Mouse (Mus musculus) heart, adult 18-20 months (tissue): ENCODE results near the gene Best2. TPM values are rescaled to one million over a fixed set of nuclear protein-coding genes. Genes with fewer than 3 reads are reported as not detected.

ENCODE experiments used
- DNase-seq, 2 experiments: peaks; one replicate each; pipeline ENCODE4 v3.0.0; 2021 to 2022; ENCODE audit warnings: mixed read lengths in 1 of 2
- total RNA-seq, 2 experiments: library from RNA; stranded (reverse); gene quantifications; 2 replicates each; pipeline ENCODE4 v1.2.3; 2021

The Best2 gene
- total RNA-seq, 2 experiments from 2014 or later: not detected

- peak in 1 of 2 experiments; percentile 31 for DNase-seq
Measured at GRCm38 (mm10) chr8:84982499-84983011, 31.8 kb downstream of the Best2 start.

DNA sequence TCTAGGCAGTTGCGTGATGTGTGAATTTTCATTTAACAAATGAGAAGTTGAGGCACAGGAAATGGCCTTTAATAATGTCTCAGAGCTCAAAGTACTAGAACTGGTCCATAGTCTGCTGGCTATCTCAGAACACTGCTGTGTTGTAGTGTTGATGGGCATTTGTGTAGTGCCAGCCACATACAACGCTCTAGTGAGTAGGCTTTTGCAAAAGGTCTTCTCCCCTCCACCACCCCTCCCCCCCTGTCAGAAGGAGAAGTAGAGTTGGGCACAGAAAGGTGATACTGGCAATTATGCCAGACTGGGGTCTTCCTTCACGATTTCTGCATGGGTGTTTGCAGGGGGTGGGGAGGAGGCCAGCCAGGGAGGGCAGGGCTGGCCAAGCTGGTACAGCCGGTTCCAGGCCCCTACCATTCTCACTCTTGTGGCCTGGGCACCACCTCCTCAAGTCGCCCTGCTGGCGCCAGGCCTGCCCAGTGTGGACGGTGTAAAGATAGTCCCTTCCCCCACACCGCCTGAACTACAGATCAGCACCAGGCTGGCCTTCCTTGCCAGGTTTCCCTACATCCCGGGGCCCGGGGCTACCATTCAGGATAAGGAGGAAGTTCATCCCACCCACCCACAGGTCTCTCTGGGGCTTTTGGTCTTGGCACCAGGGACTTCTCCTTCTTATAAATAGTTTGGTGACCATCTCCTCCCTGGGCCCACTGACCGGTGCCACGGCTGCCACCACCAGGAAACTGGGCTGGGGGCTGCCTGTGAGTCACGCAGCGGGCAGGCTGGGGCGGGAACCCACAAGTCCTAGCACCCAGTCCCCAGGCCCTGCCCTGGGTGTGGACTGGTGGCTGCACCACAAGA, 32.5 kb downstream of the Best2 start:
- no peak for DNase-seq

- peak; percentile 87 to 89 for DNase-seq
Measured at GRCm38 (mm10) chr8:84980622-84981358, 33.5 kb downstream of the Best2 start.

DNA sequence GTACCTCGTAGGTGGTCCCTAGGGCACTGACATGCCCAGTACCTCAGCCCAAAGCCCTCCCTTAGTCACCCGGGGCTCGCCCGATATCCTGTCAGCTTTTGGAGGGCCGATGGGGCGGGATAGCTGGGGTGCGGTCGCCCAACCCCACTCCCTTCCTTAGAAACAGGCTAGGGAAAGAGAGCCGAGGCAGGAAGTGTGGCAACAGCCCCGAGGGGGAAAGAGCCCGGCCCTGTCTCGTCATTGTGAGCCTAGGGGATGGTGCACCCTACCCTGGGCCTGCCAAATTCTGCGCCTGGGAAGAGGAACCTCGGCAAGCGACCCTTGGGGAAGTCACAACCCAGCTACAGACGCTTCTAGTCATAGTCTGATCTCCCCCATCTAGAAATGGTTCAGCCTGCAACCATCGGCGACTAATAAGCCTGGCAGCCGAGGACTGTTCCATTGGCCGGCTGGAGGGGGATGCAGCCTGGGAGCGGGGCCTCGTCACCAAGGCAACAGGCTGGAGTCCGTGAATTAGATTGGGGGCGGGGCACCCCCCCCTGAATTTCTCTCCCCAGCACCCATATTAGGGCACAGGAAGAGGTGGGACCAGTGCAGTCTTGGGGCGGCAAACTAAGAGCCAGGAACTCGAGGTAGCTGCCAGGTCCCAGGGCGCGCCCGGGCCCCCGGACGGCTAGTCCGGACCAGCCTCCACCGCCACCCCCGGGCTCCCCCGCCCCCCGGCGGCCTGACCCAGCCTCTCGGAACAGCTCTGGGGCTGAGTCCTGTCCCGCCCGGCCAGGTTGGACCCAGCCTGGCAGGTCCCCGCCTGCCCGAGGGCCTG, 34.5 kb downstream of the Best2 start:
- peak; percentile 95 to 97 for DNase-seq

DNA sequence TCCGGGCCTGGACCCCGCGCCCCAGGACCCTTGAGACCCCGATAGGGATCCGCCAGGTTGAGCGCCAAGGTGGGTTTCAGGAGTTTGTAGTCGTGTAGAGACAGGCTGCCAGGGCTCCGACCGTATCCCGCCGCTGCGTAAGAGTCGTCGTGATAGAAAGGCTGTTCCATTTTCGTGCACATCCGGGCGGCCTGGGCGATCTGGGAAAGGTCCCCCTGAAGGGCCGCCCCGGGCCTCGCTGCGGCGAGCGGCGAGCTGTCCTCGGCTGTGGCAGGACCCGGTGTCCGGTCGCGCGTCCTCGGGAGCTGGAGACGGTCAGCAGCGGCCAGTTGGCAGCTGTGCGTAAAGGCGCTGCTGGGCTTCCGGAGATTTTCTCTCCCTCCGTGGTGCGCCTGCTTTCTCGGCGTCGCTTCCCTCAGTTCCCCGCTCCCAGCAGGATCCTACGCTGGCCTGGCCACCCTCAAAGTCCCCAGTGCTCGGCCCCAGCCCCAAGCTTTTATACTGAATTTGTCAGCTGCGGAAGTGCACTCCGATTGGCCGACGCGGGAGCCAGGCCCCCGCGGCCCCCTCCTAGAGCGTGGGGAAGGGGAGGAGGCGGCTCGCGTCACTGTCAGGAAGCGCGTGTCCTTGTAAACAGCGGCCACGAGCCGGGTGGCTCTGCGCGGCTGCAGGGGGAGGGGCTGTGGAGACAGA, 35.9 kb downstream of the Best2 start, which contains the start of gene Junb:
Gene Junb (minus strand): TSS at position 471 of the 693 bp plus-strand sequence.
- peak; percentile 98 to 99 for DNase-seq

GRCm38 (mm10) chr8:84977435-84978247, 36.7 kb downstream of the Best2 start:
- peak; percentile 83 to 86 for DNase-seq

- DNase-seq: no peak
Measured at GRCm38 (mm10) chr8:84976763-84977434, 37.4 kb downstream of the Best2 start.

GRCm38 (mm10) chr8:84976031-84976762, 38.1 kb downstream of the Best2 start:
- DNase-seq: peak; percentile 98

DNA sequence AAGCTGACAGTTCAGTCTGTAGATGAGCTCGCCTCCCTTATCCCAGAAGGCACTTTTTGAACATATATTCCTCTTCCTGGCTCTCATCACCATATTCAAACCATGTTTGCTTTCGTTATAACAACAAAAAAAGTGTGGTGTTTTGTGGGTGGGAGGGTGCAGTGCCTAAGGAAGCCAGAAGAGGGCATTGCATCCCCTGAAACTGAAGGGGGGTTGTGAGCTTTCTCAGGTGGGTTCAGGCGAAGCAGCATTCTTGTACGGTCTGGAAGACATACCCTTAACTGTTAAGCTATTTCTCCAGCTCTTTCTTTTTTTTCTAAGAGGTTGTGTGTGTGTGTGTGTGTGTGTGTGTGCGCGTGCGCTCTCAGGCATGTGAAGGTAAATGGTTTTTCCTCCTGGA, 38.9 kb downstream of the Best2 start:
- DNase-seq: peak; percentile 73 to 82

GRCm38 (mm10) chr8:84974543-84975142, 39.7 kb downstream of the Best2 start:
- no peak for DNase-seq

GRCm38 (mm10) chr8:84973803-84974542, 40.4 kb downstream of the Best2 start:
- DNase-seq: peak; percentile 80 to 83

GRCm38 (mm10) chr8:84973079-84973478, 41.3 kb downstream of the Best2 start:
- DNase-seq: no peak

- DNase-seq: no peak
Measured at GRCm38 (mm10) chr8:84970913-84971312, 43.4 kb downstream of the Best2 start.

GRCm38 (mm10) chr8:84970135-84970790, 44.1 kb downstream of the Best2 start:
- no peak for DNase-seq

GRCm38 (mm10) chr8:84969241-84970134, 44.8 kb downstream of the Best2 start, which contains the start of the genes Gm49661, Prdx2 and Rnaseh2a:
Gm49661 (minus strand) TSS chr8:84969433.
Prdx2 (plus strand) TSS chr8:84969587.
Rnaseh2a (minus strand) TSS chr8:84969767.
- peak; percentile 80 to 86 for DNase-seq

GRCm38 (mm10) chr8:84968650-84969049, 45.7 kb downstream of the Best2 start:
- peak; percentile 23 to 46 for DNase-seq
